Mouse (Mus musculus): Measurements from ENCODE around the gene Prkca.

DNA sequence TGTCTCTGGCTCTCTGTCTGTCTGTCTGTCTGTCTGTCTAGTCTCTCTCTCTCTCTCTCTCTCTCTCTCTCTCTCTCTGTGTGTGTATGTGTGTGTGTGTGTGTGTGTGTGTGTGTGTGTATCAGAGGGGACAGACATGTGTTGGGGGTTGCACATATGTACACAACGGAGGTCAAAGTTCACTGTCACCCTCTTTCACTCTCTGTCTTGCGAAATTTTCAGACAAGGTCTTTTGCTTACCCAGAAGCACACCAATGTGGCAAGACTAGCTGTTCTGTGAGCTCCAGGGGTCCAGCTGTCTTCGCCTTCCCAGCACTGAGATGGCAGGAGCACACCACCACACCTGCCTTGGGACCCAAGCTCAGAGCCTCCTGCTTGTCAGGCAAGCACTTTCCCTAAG is 146.9 kb downstream of the Prkca start:
- TF ChIP-seq CTCF (IDR thresholded peaks at IDR 0.05; ENCODE audit: insufficient read depth, low read depth, low read length) (no peak), POLR2A (IDR thresholded peaks at IDR 0.05; ENCODE audit: insufficient read depth, low read depth, low read length) (no peak)

Data from olfactory bulb, adult 2 months (tissue).